Mouse (Mus musculus) lung, adult 2 months (tissue): ENCODE data around the gene Rbm39.

ENCODE experiments used
- CTCF ChIP-seq: fragments of 200-500 bp; IDR thresholded peaks from 2 replicates; pipeline ENCODE4 v1.5.1; 2011; ENCODE audit warnings: mild to moderate bottlenecking, low read length, control low read depth; ENCODE audit not compliant: insufficient read depth
- POLR2A ChIP-seq: fragments of 200-500 bp; IDR thresholded peaks from 2 replicates; pipeline ENCODE4 v1.6.1; 2011; ENCODE audit warnings: low read depth, mild to moderate bottlenecking, control low read depth, low read length, borderline replicate concordance; ENCODE audit errors: extremely low read depth

GRCm38 (mm10) chr2:156142820-156143219 is 37.2 kb downstream of the Rbm39 start:
- no peak for TF ChIP-seq POLR2A
- no peak for TF ChIP-seq CTCF
